Mouse (Mus musculus): ENCODE results near the gene Glrx5. TPM values are rescaled to one million over a fixed set of nuclear protein-coding genes. Genes with fewer than 3 reads are reported as not detected.

Gene Glrx5
- total and polyA plus RNA-seq, 3 experiments: 86.5 to 103 (median 94.7) TPM

DNA sequence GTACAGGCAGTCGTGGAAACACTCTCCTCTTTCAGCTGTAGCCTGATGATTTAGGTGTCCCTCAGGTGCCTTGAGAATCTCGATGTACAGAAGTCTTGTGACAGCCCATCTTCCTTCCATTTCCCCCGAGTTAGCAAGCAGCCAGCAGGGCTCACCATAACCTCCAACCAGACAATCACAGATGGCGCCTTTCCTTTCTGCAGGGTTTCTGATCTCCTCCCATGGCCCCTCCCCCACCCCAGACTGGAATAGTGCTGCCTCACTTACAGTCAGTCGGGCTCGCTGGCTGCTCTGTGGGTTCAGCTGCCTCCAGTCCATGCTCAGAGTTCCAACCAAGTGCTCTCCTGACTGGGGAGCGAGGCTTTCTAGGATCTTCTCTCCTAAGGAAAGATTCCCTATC, 10.3 kb upstream of the Glrx5 start:
- Histone ChIP-seq H3K9ac (ENCODE audit: low read depth, low read length) (no peak overlapping the region), H3K27me3 (ENCODE audit: control insufficient read depth, insufficient read depth, low read length) (no peaks in the 10 kb centered on the region), H3K36me3 (ENCODE audit: control insufficient read depth, insufficient read depth, low read length) (no peaks in the 10 kb centered on the region), H3K27ac (no peak overlapping the region), H3K79me2 (replicated peaks; ENCODE audit: control insufficient read depth, insufficient read depth, low read length) (no peaks in the 10 kb centered on the region), H3K4me3 (no peak overlapping the region), H3K4me1 (ENCODE audit: control insufficient read depth, insufficient read depth, low read length) (peaks cover 3% of the 10 kb centered on the region)
- no peak for TF ChIP-seq POLR2A (IDR thresholded peaks at IDR 0.05; ENCODE audit: insufficient read depth, low read depth, low read length)
- no peak for TF ChIP-seq CTCF (IDR thresholded peaks at IDR 0.05)
- no peak for TF ChIP-seq EP300 (IDR thresholded peaks at IDR 0.05; ENCODE audit: insufficient read depth, low read depth, low read length)
- WGBS: 73% methylated on average over 7 of the region's 7 CpGs
- DNase-seq: no peak
- intact Hi-C loops (cut with DNase I): no loop called here

GRCm38 (mm10) chr12:105022776-105023175, 9.7 kb upstream of the Glrx5 start:
- DNase-seq: no peak
- intact Hi-C loops (cut with DNase I): no loop called here
- Histone ChIP-seq H3K79me2 (replicated peaks; ENCODE audit: control insufficient read depth, insufficient read depth, low read length) (no peaks in the 10 kb centered on the region), H3K4me3 (no peak overlapping the region), H3K27ac (no peak overlapping the region), H3K9ac (ENCODE audit: low read depth, low read length) (no peak overlapping the region), H3K27me3 (ENCODE audit: control insufficient read depth, insufficient read depth, low read length) (no peaks in the 10 kb centered on the region), H3K36me3 (ENCODE audit: control insufficient read depth, insufficient read depth, low read length) (no peaks in the 10 kb centered on the region), H3K4me1 (ENCODE audit: control insufficient read depth, insufficient read depth, low read length) (peaks cover 4% of the 10 kb centered on the region)
- 95% methylated on average over 9 of the region's 9 CpGs for WGBS
- TF ChIP-seq EP300 (IDR thresholded peaks at IDR 0.05; ENCODE audit: insufficient read depth, low read depth, low read length) (no peak), POLR2A (IDR thresholded peaks at IDR 0.05; ENCODE audit: insufficient read depth, low read depth, low read length) (no peak), CTCF (IDR thresholded peaks at IDR 0.05) (no peak)

- peak; percentile 88 for TF ChIP-seq CTCF (IDR thresholded peaks at IDR 0.05)
- peak; percentile 67; the same call in 1 of the 2 replicates for TF ChIP-seq EP300 (IDR thresholded peaks at IDR 0.05; ENCODE audit: insufficient read depth, low read depth, low read length)
- TF ChIP-seq POLR2A (IDR thresholded peaks at IDR 0.05; ENCODE audit: insufficient read depth, low read depth, low read length): no peak
- intact Hi-C loops (cut with DNase I): loop anchor here (1.0 to 2.0 kb wide), 2 partner anchors 17 to 73 kb away; partner anchors contain the start of gene Syne3
- Histone ChIP-seq H3K36me3 (ENCODE audit: control insufficient read depth, insufficient read depth, low read length) (no peaks in the 10 kb centered on the region), H3K27me3 (ENCODE audit: control insufficient read depth, insufficient read depth, low read length) (no peaks in the 10 kb centered on the region), H3K9ac (ENCODE audit: low read depth, low read length) (no peak overlapping the region), H3K4me1 (ENCODE audit: control insufficient read depth, insufficient read depth, low read length) (peaks cover 1% of the 10 kb centered on the region; the same call in 1 of the 2 replicates), H3K4me3 (no peak overlapping the region), H3K79me2 (replicated peaks; ENCODE audit: control insufficient read depth, insufficient read depth, low read length) (no peaks in the 10 kb centered on the region), H3K27ac (no peak overlapping the region)
- peak; percentile 56 to 76 for DNase-seq
- WGBS: 37% methylated on average over 8 of the region's 8 CpGs
These were observed 7.1 kb upstream of the Glrx5 start for GRCm38 (mm10) chr12:105025271-105025946.

DNA sequence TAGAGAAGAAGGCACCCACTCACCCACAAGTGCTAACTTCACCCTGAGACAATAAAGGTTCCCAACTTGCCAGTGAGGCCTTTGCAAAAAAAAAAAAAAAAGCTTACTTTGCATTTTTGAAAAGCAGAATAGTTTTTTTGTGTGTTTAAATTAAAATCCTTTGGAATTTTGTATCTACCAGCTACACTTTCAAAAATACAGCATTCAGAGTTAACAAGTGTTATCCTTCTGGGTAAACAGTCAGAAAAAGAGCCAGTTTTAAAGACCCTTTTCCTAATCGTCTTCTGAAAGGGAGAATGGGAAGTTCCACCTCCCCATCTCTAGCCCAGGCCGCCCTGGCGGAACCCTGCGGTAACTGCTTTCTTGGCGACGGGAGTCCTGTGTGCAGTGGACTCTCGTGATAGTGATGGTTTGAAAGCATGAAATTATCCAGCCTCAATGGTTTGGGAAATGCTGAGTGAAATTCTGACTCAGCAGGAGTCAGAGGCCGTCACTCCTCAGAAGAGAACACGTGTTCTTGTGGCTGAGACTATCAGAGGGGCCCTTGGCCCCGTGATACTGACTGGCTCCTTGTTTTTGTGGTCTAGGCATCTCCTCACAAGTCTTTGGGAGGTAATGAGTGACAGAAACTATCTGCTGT, 6.4 kb upstream of the Glrx5 start:
- WGBS: 55% methylated on average over 10 of the region's 10 CpGs
- Histone ChIP-seq H3K27ac (no peak overlapping the region), H3K27me3 (ENCODE audit: control insufficient read depth, insufficient read depth, low read length) (no peaks in the 10 kb centered on the region), H3K4me1 (ENCODE audit: control insufficient read depth, insufficient read depth, low read length) (peaks cover 2% of the 10 kb centered on the region), H3K4me3 (no peak overlapping the region), H3K9ac (ENCODE audit: low read depth, low read length) (no peak overlapping the region), H3K79me2 (replicated peaks; ENCODE audit: control insufficient read depth, insufficient read depth, low read length) (no peaks in the 10 kb centered on the region), H3K36me3 (ENCODE audit: control insufficient read depth, insufficient read depth, low read length) (no peaks in the 10 kb centered on the region)
- TF ChIP-seq CTCF (IDR thresholded peaks at IDR 0.05): no peak
- no peak for TF ChIP-seq EP300 (IDR thresholded peaks at IDR 0.05; ENCODE audit: insufficient read depth, low read depth, low read length)
- TF ChIP-seq POLR2A (IDR thresholded peaks at IDR 0.05; ENCODE audit: insufficient read depth, low read depth, low read length): no peak
- intact Hi-C loops (cut with DNase I): loop anchor here (1.0 to 2.0 kb wide), 2 partner anchors 17 to 74 kb away; partner anchors contain the start of gene Syne3
- no peak for DNase-seq

GRCm38 (mm10) chr12:105027323-105027991, 5.0 kb upstream of the Glrx5 start:
- H3K27me3 ChIP-seq (ENCODE audit: control insufficient read depth, insufficient read depth, low read length): no peaks in the 10 kb centered on the region
- intact Hi-C loops (cut with DNase I): no loop called here
- H3K4me3 ChIP-seq: no peak overlapping the region
- DNase-seq: peak; percentile 76 to 83
- H3K36me3 ChIP-seq (ENCODE audit: control insufficient read depth, insufficient read depth, low read length): no peaks in the 10 kb centered on the region
- 34% methylated on average over 15 of the region's 15 CpGs for WGBS
- H3K9ac ChIP-seq (ENCODE audit: low read depth, low read length): no peak overlapping the region
- H3K79me2 ChIP-seq (replicated peaks; ENCODE audit: control insufficient read depth, insufficient read depth, low read length): no peaks in the 10 kb centered on the region
- TF ChIP-seq CTCF (IDR thresholded peaks at IDR 0.05) (peak; percentile 84), POLR2A (IDR thresholded peaks at IDR 0.05; ENCODE audit: insufficient read depth, low read depth, low read length) (no peak)
- peaks cover 3% of the 10 kb centered on the region for H3K4me1 ChIP-seq (ENCODE audit: control insufficient read depth, insufficient read depth, low read length)
- H3K27ac ChIP-seq: no peak overlapping the region

All from heart, adult 2 months (tissue).